Mouse (Mus musculus): ENCODE data around the gene Usp30.

GRCm38 (mm10) chr5:114170345-114170744 lies 105.1 kb downstream of the Usp30 start:
- no peak for TF ChIP-seq POLR2A (IDR thresholded peaks at IDR 0.05; ENCODE audit: low read depth, low read length)
- no peak for TF ChIP-seq CTCF (IDR thresholded peaks at IDR 0.05; ENCODE audit: borderline replicate concordance, insufficient read depth, low read length)
